Mouse (Mus musculus) gastrocnemius, postnatal 14 days (tissue): ENCODE data around the gene Slc12a8. TPM values are rescaled to one million over a fixed set of nuclear protein-coding genes. Genes with fewer than 3 reads are reported as not detected.

ENCODE experiments used
- DNase-seq: peaks from one replicate; pipeline ENCODE4 v3.0.0; 2021; ENCODE audit warnings: mixed read lengths
- intact Hi-C: fragments of 180-260 bp; cut with DNase I; formaldehyde crosslinking; loops from one replicate; pipeline ENCODE4 v1.15.1; 2025; ENCODE audit warnings: low total_unique reads
- total RNA-seq, 2 experiments: library from RNA; stranded (reverse); gene quantifications; 2 replicates each; pipeline ENCODE4 v1.2.3; 2021

The Slc12a8 gene
- total RNA-seq, 2 experiments from 2014 or later, result 0.20 to 0.21 TPM

DNA sequence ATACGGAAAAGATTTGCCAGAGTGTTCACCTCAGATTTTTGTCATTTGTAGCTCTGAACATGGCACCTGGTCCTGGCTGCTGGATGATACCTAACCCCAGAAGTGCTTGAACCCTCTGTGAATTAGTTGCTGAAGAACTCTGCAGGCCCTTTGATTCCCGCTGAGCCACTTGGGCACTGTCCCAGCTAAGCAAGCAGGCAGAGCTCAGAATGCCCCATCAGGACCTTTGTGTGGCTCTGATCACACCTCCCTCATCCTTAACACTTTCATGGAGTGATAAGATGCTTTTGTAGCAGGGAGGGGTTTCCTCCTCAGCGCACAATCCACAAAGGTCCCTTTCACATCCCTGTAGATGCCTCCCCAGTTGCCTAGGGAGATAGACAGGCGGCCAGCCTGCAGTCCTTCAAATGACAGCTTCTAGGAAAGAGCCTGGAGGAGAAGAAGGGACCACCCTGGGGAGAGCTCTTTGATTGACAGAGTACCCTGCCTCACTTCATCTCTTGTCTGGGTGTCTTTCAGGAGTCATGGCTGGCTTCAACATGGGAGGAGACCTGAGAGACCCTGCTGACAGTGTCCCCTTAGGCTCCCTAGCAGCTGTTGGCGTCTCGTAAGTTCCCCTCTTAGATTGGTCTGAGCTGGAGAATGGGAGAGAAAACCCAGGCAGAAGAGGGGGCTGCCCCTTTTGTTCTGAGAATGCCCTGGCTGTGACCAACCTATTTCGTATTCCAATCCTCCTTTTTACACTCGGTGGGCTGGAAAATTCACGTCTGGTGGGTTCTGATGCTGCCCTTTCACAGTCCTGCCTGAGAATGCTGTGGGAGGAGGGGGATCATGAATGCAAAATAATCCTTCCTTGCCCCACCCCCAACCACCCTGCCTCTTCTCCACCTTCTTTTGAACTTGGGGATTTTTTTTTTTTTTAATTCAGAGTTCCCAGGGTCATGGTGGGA, 88.8 kb downstream of the Slc12a8 start:
- DNase-seq, result no peak
- intact Hi-C loops, result no loop called here

GRCm38 (mm10) chr16:33606691-33607532, 89.8 kb downstream of the Slc12a8 start:
- intact Hi-C loops, result no loop called here
- no peak for DNase-seq

- DNase-seq, result no peak
- intact Hi-C loops, result no loop called here
Measured at GRCm38 (mm10) chr16:33609554-33609953, 92.4 kb downstream of the Slc12a8 start.

DNA sequence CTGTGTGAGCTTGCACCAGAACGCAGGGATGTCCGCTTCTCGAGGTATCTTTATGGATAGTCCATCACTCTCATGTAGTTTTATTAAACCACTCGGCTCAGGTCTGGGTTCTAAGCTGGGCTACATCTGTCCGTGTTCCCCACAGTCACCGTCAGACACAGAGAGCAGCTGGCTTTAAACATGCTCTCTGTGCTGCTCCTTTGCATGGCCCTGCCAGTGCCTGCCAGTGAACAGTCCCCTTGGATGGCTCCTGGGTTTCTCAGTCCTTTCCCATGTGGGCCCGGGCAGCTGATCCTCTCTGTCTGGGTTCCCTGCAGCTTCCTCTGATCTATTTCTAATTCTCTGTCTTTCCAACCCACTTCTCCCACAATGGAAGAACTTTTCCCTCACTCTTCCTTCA, 93.3 kb downstream of the Slc12a8 start:
- DNase-seq, result no peak
- intact Hi-C loops, result no loop called here

DNA sequence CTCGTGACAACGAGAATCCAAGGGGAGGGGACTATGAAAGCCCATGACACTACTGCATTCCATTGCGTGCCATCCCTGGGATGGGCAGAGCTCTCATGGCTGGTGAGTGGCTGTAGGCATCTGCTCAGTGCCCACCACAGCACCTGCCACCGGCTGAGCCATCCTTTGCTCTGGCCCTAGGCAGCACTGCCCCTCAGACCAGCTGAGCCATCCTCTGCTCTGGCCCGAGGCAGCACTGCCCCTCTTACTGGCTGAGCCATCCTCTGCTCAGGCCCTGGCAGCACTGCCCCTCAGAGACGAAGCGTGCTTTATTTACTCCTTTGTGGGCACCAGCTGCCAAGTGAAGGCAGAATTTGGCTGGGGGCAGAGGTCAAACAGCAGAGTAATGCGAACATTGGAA, 94.2 kb downstream of the Slc12a8 start:
- intact Hi-C loops, result no loop called here
- DNase-seq, result no peak

DNA sequence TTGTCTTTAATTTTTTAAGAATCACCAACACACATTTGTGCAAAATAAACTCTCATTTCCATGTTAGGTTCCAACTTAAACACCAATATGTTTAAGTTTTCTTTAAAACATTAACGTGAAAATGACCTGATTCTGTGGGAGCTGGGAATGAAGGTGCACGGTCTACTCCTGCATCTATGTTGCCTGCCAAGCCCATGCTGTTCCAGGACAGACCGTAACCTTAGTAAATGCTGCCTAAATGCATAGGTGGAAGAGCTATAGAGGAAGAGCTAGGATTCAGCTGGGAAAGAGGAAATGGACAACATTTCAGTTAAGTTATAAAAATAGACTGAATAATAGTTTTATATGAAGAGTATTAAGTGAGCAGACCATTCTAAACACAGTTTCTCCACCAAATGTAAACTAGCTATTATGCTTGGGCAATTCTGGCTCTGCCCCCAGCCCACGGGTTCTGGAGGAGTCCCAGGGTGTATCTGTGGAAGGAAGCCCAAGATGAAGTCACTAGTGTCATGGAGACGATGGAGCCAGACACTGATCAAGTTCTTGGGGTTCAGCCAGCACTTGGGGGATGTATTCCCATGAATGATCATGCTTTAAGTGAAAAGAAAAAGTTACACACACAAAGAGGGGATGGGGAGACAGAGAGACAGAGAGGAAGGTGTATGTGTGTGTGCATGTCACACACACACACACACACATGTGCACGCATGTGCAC, 95.1 kb downstream of the Slc12a8 start:
- DNase-seq, result peak; percentile 72
- intact Hi-C loops, result no loop called here

GRCm38 (mm10) chr16:33615986-33616385, 98.9 kb downstream of the Slc12a8 start:
- intact Hi-C loops, result no loop called here
- no peak for DNase-seq

GRCm38 (mm10) chr16:33621836-33622235, 104.7 kb downstream of the Slc12a8 start:
- no peak for DNase-seq
- intact Hi-C loops, result no loop called here

GRCm38 (mm10) chr16:33624586-33624985, 107.5 kb downstream of the Slc12a8 start:
- intact Hi-C loops, result no loop called here
- no peak for DNase-seq

DNA sequence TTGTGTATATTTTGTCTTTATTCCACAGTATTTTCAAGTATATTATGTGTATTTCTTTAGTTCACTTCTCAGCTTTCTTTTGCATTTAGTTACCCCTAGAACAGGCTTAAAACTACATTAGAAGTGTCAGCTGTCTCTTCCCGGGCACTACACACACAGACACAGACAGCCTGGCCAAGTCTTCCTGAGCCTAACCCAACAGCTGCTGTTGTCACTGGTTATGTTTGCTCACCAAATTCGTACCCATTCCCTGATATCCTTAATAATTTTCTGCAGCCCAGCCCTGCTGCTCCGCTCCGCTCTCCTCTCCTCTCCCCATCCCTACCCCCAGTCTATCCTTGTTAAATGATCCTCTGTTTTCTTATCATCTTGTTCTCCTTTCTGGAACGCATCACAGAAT, 112.4 kb downstream of the Slc12a8 start:
- no peak for DNase-seq
- intact Hi-C loops, result no loop called here

GRCm38 (mm10) chr16:33635836-33636595, 118.9 kb downstream of the Slc12a8 start:
- intact Hi-C loops, result no loop called here
- no peak for DNase-seq

DNA sequence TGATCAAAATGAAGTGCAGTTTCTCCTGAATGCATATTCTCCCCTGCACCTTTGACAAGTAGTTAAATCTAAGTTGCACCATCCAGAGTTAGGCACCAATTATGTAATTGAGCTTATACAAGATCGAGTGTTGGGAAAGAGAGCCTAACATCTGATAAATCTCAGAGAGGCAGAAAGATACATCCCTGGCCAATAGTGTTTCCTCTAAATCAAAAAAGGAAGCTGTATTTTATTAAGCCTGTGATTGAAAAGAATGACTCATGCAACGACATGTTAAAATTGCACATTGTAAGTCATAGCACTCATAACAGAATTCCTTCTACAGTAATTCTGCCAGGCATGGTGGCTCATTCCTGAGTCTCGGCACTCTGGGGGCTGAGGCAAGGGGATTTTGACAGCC, 124.7 kb downstream of the Slc12a8 start:
- no peak for DNase-seq
- intact Hi-C loops, result no loop called here

GRCm38 (mm10) chr16:33653116-33653515, 136.0 kb downstream of the Slc12a8 start:
- DNase-seq, result no peak
- intact Hi-C loops, result no loop called here

DNA sequence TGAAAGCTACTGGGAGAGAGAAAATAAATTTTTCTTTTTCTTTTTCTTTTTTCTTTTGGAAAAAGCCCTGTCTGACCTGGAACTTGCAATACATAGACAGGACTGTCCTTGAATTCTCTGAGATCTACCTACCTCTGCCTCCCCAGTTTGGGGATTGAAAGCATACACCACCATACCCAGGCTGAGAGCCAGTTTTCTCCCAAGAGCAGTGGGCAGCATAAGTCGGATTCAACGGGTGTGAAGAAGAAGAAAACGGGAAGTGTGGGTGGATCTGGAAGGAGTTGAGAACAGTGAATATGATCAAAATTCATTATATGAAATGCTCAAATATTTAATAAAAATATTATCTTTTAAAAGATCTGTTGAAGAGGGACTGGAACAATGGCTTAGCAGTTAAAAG, 138.3 kb downstream of the Slc12a8 start:
- no peak for DNase-seq
- intact Hi-C loops, result no loop called here

GRCm38 (mm10) chr16:33657191-33657590, 140.1 kb downstream of the Slc12a8 start:
- no peak for DNase-seq
- intact Hi-C loops, result no loop called here

- intact Hi-C loops, result no loop called here
- DNase-seq, result no peak
Measured at GRCm38 (mm10) chr16:33658121-33658520, 141.0 kb downstream of the Slc12a8 start.

DNA sequence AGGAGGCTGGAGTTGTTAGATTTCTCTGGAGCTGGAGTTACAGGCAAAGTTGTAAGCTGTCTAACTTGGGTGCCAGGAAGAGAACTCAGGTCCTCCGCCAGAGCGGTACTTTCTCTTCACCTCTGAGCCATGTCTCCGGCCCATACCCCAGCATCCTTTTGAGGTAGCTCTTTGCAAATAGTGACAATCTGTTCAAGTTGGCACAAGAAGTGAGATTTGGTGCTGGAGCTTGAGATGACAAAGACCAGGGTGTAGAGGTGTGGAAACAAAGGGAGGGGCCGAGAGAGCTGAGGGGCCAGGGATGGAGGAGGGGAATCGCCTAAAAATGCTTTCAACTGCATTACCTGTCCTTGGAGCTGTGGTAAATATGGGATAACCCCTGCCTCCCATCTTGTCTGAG, 142.4 kb downstream of the Slc12a8 start:
- DNase-seq, result no peak
- intact Hi-C loops, result no loop called here

DNA sequence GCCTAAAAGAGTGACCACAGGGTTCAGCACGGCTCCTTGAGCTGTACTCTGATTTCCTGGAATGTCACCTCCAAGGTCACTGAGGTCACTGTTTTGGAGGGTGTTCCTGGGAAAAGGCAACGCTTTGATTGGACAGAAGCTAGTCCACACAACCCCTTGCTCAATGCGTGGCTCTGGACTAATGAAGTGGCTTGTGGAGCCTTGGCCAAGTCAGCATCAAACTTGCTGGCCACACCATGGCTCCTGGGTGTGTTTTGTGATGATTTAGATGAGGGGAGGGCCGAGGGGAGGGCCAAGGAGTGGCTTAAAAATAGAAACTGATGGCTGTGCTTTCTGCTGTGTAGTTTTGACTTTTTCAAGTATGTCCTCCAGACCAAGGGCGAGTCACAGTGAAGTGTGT, 143.0 kb downstream of the Slc12a8 start:
- intact Hi-C loops, result no loop called here
- DNase-seq, result peak; percentile 51

GRCm38 (mm10) chr16:33662841-33663240, 145.7 kb downstream of the Slc12a8 start:
- DNase-seq, result no peak
- intact Hi-C loops, result no loop called here
